Mouse (Mus musculus) liver, embryonic 11.5 days (tissue): ENCODE measurements around the gene H3f3a. TPM values are rescaled to one million over a fixed set of nuclear protein-coding genes. Genes with fewer than 3 reads are reported as not detected.

ENCODE experiments used
- ATAC-seq: fragments of 200-750 bp; cut with Nextera tagmentation; replicated peaks from 2 replicates; pipeline ENCODE4 v1.8.0; 2017; ENCODE audit warnings: moderate number of reproducible peaks, mild to moderate bottlenecking, moderate TSS enrichment, moderate library complexity; ENCODE audit not compliant: low FRiP score
- DNase-seq: peaks from one replicate; pipeline ENCODE4 v3.0.0-alpha.2; 2017; ENCODE audit warnings: low spot score
- H3K27ac ChIP-seq: fragments of 300-500 bp; sonication (generic); 2 replicates; pipeline ENCODE4 v1.5.1; 2014; ENCODE audit warnings: mild to moderate bottlenecking, low read depth, low read length, control low read depth
- H3K27me3 ChIP-seq: fragments of 300-500 bp; sonication (generic); replicated peaks from 2 replicates; pipeline ENCODE4 v1.6.1; 2014; ENCODE audit warnings: low read length, mixed read lengths; ENCODE audit not compliant: control insufficient read depth, insufficient read depth
- H3K36me3 ChIP-seq: fragments of 300-500 bp; sonication (generic); 2 replicates; pipeline ENCODE4 v1.6.1; 2014; ENCODE audit warnings: mild to moderate bottlenecking, low read length, moderate library complexity, mixed read lengths; ENCODE audit not compliant: control insufficient read depth, insufficient read depth
- H3K4me1 ChIP-seq: fragments of 300-500 bp; sonication (generic); replicated peaks from 2 replicates; pipeline ENCODE4 v1.6.1; 2014; ENCODE audit warnings: low read length, mixed read lengths; ENCODE audit not compliant: control insufficient read depth, insufficient read depth
- H3K4me2 ChIP-seq: fragments of 300-500 bp; sonication (generic); 2 replicates; pipeline ENCODE4 v1.6.1; 2014; ENCODE audit warnings: mild to moderate bottlenecking, control low read depth, moderate library complexity
- H3K4me3 ChIP-seq: fragments of 300-500 bp; sonication (generic); 2 replicates; pipeline ENCODE4 v1.5.1; 2014; ENCODE audit warnings: low read depth, low read length, control low read depth
- H3K9ac ChIP-seq: fragments of 300-500 bp; sonication (generic); 2 replicates; pipeline ENCODE4 v1.6.1; 2014; ENCODE audit warnings: low read depth, low read length, control low read depth
- H3K9me3 ChIP-seq: fragments of 300-500 bp; sonication (generic); 2 replicates; pipeline ENCODE4 v1.6.1; 2016; ENCODE audit warnings: low read length, inconsistent platforms, mixed read lengths; ENCODE audit not compliant: control insufficient read depth
- WGBS: fragments of 180-500 bp; shearing (Covaris S2); extraction: QIAGEN DNeasy Blood & Tissue Kit; methylation state at CpG from one replicate; pipeline ENCODE4 v1.1.7; 2014; 5-methylcytosine and 5-hydroxymethylcytosine counted together
- polyA plus RNA-seq: library from polyadenylated mRNA; unstranded; fragments of >200 nt; fragmentation: Nextera tagmentation; extraction: Ambion mirVana; gene quantifications from 2 replicates; pipeline ENCODE4 v1.2.1, GENCODE M21; 2014

Gene H3f3a
- polyA plus RNA-seq, 1 experiment from 2014 or later: 1,897 TPM

GRCm38 (mm10) chr1:180812463-180813408 is 1.0 kb downstream of the H3f3a start:
- peak overlapping the region; percentile 93 for H3K4me3 ChIP-seq
- DNase-seq: peak; percentile 74

GRCm38 (mm10) chr1:180811596-180812462 is 1.9 kb downstream of the H3f3a start:
- peak overlapping the region; percentile 99 for H3K27ac ChIP-seq
- 2% methylated on average over 27 of the region's 27 CpGs for WGBS
- H3K4me1 ChIP-seq: peaks cover 25% of the 10 kb centered on the region
- H3K9ac ChIP-seq: peak overlapping the region; percentile 98
- peak overlapping the region; percentile 64 for H3K4me2 ChIP-seq
- DNase-seq: no peak
- ATAC-seq: no peak
- peak overlapping the region; percentile 93 for H3K4me3 ChIP-seq
- peaks cover 33% of the 10 kb centered on the region for H3K36me3 ChIP-seq
- no peaks in the 10 kb centered on the region for H3K27me3 ChIP-seq
- H3K9me3 ChIP-seq: no peaks in the 10 kb centered on the region

More at GRCm38 (mm10) chr1:180812463-180813408, 1.0 kb downstream of the H3f3a start:
- under 1% methylated on average over 71 of the region's 71 CpGs for WGBS
- peak overlapping the region; percentile 99 for H3K27ac ChIP-seq
- ATAC-seq: peak; percentile 41
- no peaks in the 10 kb centered on the region for H3K27me3 ChIP-seq
- H3K4me2 ChIP-seq: peak overlapping the region; percentile 64
- peaks cover 24% of the 10 kb centered on the region for H3K36me3 ChIP-seq
- H3K9ac ChIP-seq: peak overlapping the region; percentile 98
- H3K4me1 ChIP-seq: peaks cover 30% of the 10 kb centered on the region
- H3K9me3 ChIP-seq: no peaks in the 10 kb centered on the region

GRCm38 (mm10) chr1:180810976-180811375 is 2.8 kb downstream of the H3f3a start:
- peak overlapping the region; percentile 93 for H3K4me3 ChIP-seq
- peaks cover 25% of the 10 kb centered on the region for H3K4me1 ChIP-seq
- no peaks in the 10 kb centered on the region for H3K9me3 ChIP-seq
- no peaks in the 10 kb centered on the region for H3K27me3 ChIP-seq
- WGBS: 54% methylated on average over 7 of the region's 7 CpGs
- no peak overlapping the region for H3K27ac ChIP-seq
- ATAC-seq (no peak), DNase-seq (no peak)
- peak overlapping the region; percentile 64 for H3K4me2 ChIP-seq
- peaks cover 40% of the 10 kb centered on the region for H3K36me3 ChIP-seq
- H3K9ac ChIP-seq: peak overlapping the region; percentile 30; the same call in 1 of the 2 replicates

GRCm38 (mm10) chr1:180808831-180809230 is 4.9 kb downstream of the H3f3a start:
- Histone ChIP-seq H3K27ac (no peak overlapping the region), H3K27me3 (no peaks in the 10 kb centered on the region), H3K9ac (no peak overlapping the region), H3K4me2 (no peak overlapping the region), H3K4me3 (no peak overlapping the region), H3K9me3 (no peaks in the 10 kb centered on the region), H3K36me3 (peaks cover 59% of the 10 kb centered on the region), H3K4me1 (peaks cover 11% of the 10 kb centered on the region)
- DNase-seq (no peak), ATAC-seq (no peak)
- 90% methylated on average over 5 of the region's 5 CpGs for WGBS

- no peaks in the 10 kb centered on the region for H3K4me1 ChIP-seq
- DNase-seq: no peak
- no peak overlapping the region for H3K27ac ChIP-seq
- WGBS: 89% methylated on average over 6 of the region's 6 CpGs
- ATAC-seq: no peak
- no peak overlapping the region for H3K4me2 ChIP-seq
- peaks cover 59% of the 10 kb centered on the region for H3K36me3 ChIP-seq
- H3K27me3 ChIP-seq: no peaks in the 10 kb centered on the region
- no peak overlapping the region for H3K4me3 ChIP-seq
- no peak overlapping the region for H3K9ac ChIP-seq
- no peaks in the 10 kb centered on the region for H3K9me3 ChIP-seq
Measured at GRCm38 (mm10) chr1:180803881-180804280, 9.9 kb downstream of the H3f3a start.

GRCm38 (mm10) chr1:180801466-180801994 is 12.2 kb downstream of the H3f3a start:
- Histone ChIP-seq H3K4me1 (no peaks in the 10 kb centered on the region), H3K4me3 (no peak overlapping the region), H3K9me3 (no peaks in the 10 kb centered on the region), H3K36me3 (peaks cover 40% of the 10 kb centered on the region), H3K9ac (no peak overlapping the region), H3K27me3 (no peaks in the 10 kb centered on the region), H3K27ac (no peak overlapping the region), H3K4me2 (no peak overlapping the region)
- DNase-seq (no peak), ATAC-seq (no peak)
- WGBS: 86% methylated on average over 3 of the region's 3 CpGs

- no peaks in the 10 kb centered on the region for H3K9me3 ChIP-seq
- whole genome bisulfite sequencing: 53% methylated on average over 2 of the region's 2 CpGs
- H3K36me3 ChIP-seq: peaks cover 33% of the 10 kb centered on the region
- no peak overlapping the region for H3K9ac ChIP-seq
- no peaks in the 10 kb centered on the region for H3K4me1 ChIP-seq
- no peak for DNase-seq
- H3K4me3 ChIP-seq: no peak overlapping the region
- no peak overlapping the region for H3K4me2 ChIP-seq
- ATAC-seq: peak; percentile 25; the same call in 1 of the 2 replicates
- H3K27me3 ChIP-seq: no peaks in the 10 kb centered on the region
- H3K27ac ChIP-seq: no peak overlapping the region
Measured at GRCm38 (mm10) chr1:180800814-180801213, 12.9 kb downstream of the H3f3a start.

GRCm38 (mm10) chr1:180800022-180800421 is 13.7 kb downstream of the H3f3a start:
- Histone ChIP-seq H3K36me3 (peaks cover 26% of the 10 kb centered on the region), H3K27ac (no peak overlapping the region)

More at GRCm38 (mm10) chr1:180800022-180800421, 13.7 kb downstream of the H3f3a start:
- ATAC-seq (no peak), DNase-seq (no peak)
- Histone ChIP-seq H3K4me2 (no peak overlapping the region), H3K4me3 (no peak overlapping the region), H3K9ac (no peak overlapping the region), H3K4me1 (no peaks in the 10 kb centered on the region), H3K9me3 (no peaks in the 10 kb centered on the region), H3K27me3 (no peaks in the 10 kb centered on the region)
- WGBS: 93% methylated on average over 5 of the region's 5 CpGs
